Mouse (Mus musculus) heart, adult 9 months (tissue): ENCODE measurements around the gene Rergl.

Experiments used
- DNase-seq, 2 experiments: peaks; one replicate each; pipeline ENCODE4 v3.0.0; 2022; ENCODE audit warnings: low spot score in 2 of 2

The Rergl gene

GRCm38 (mm10) chr6:139501876-139502275, at the start of gene Rergl:
Gene Rergl (minus strand): TSS chr6:139501976.
- no peak for DNase-seq

DNA sequence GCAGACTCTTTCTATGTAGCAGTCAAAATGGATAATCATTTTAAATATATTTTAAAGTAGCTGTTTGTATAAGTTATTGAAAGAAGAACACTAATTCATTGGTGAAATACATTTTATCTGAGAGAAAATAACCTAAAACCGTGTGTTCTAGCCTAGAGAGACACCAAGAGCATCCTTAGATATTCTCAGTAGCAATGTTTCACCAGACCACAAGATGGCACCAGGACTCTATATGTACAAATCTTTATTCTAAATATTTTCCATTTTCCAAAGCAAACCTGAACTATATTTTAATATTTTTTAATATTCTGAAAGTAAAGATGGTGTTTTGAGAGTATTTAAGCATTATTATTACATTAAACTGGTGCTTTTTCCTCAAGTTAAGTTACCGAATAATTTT, 36.7 kb upstream of the Rergl start:
- no peak for DNase-seq

GRCm38 (mm10) chr6:139525406-139525805, 23.6 kb upstream of the Rergl start:
- DNase-seq, result no peak

DNA sequence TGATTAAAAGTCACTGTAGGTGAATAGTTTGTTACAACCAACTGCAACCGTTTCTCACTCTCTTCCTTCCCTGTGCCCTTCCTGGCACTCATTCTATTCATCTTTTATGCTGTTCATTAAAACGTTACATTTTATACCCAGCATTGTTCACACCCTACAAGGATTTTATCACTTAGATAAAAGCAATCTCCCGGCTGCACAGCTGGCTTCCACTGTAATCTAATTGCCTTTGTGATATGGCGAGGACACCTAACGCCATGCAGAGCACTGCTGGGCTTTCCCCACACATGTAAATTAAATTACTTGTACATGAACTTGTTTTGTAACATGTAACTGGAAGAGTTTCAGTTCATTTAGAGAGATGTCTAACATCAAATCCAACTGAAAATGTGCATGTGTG, 22.5 kb upstream of the Rergl start:
- no peak for DNase-seq

- DNase-seq, result no peak
Measured at GRCm38 (mm10) chr6:139514938-139515510, 13.2 kb upstream of the Rergl start.

DNA sequence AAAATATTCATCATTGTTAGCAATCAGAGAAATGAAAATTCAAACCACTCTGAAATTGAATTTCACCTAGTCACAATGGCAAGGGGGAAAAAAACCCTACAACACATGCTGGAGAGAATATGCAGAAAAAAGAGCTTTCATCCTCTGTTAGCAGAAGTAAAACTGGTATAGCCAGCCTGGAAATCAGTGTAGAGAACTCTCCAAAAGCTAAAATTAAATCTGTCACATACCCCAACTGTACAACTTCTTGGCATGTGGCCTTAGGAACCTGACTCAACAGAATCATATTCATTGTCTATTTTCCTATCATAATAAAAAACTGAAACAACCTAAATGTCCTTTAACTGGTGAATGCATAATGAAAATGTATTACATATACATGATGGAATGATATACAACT, 22.0 kb downstream of the Rergl start:
- no peak for DNase-seq

GRCm38 (mm10) chr6:139464980-139465379, 36.8 kb downstream of the Rergl start:
- no peak for DNase-seq

- DNase-seq, result no peak
Measured at GRCm38 (mm10) chr6:139464292-139464691, 37.5 kb downstream of the Rergl start.

DNA sequence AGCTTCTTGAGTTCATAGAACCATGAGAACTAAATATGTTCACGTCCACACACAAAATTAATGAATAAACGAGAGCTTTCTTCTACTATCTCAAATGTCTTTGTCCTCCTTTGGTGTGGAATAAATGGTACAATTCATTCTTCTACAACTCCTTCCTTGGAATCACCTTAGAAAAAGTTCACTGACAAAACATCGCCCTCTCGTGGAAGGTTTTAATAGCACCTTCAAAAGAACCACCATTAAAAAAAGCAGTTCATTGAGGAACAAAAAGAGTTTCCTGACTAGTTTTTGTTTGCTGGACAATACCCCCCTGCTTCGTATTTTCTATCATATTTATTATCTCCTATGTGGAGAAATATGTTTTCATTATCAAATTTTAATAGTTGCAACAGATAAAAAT, 40.7 kb downstream of the Rergl start:
- DNase-seq, result no peak

DNA sequence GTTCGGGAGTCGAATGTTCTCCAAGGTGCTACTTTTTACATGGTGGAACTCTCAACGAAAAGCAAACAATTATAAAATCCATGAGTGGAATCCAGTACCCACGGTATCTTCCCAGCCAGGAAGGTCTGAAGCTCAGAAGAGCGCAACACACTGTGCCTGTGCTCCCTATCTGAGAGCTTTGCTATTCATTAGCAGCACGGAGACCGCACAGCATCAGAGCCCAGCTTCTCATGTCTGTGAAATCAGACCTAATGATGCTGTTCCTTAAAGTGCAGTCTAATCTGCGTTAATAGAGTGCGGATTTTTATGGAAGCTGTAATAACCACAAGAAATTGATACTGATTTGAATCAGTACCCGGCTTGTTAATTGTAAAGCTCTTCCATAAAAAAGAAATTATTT, 41.3 kb downstream of the Rergl start:
- no peak for DNase-seq

- no peak for DNase-seq
Measured at GRCm38 (mm10) chr6:139443999-139444398, 57.8 kb downstream of the Rergl start.
